Mouse (Mus musculus) embryonic facial prominence, embryonic 15.5 days (tissue): Measurements from ENCODE around the gene Ccdc34. TPM values are rescaled to one million over a fixed set of nuclear protein-coding genes. Genes with fewer than 3 reads are reported as not detected.

Experiments used
- ATAC-seq: fragments of 200-750 bp; cut with Nextera tagmentation; 2 replicates; pipeline ENCODE4 v1.8.0; 2017; ENCODE audit warnings: low read depth, moderate TSS enrichment; ENCODE audit not compliant: insufficient number of reproducible peaks, low FRiP score, low TSS enrichment
- H3K27ac ChIP-seq: fragments of 300-500 bp; sonication (generic); replicated peaks from 2 replicates; pipeline ENCODE4 v1.5.1; 2015; ENCODE audit warnings: mild to moderate bottlenecking, inconsistent platforms
- H3K27me3 ChIP-seq: fragments of 300-500 bp; sonication (generic); 2 replicates; pipeline ENCODE4 v1.6.1; 2015; ENCODE audit warnings: inconsistent platforms
- H3K36me3 ChIP-seq: fragments of 300-500 bp; sonication (generic); 2 replicates; pipeline ENCODE4 v1.6.1; 2015; ENCODE audit warnings: mild to moderate bottlenecking, inconsistent platforms
- H3K4me1 ChIP-seq: fragments of 300-500 bp; sonication (generic); 2 replicates; pipeline ENCODE4 v1.6.1; 2015; ENCODE audit warnings: inconsistent platforms
- H3K4me2 ChIP-seq: fragments of 300-500 bp; sonication (generic); replicated peaks from 2 replicates; pipeline ENCODE4 v1.6.1; 2015; ENCODE audit warnings: mild to moderate bottlenecking, inconsistent platforms
- H3K4me3 ChIP-seq: fragments of 300-500 bp; sonication (generic); replicated peaks from 2 replicates; pipeline ENCODE4 v1.5.1; 2015; ENCODE audit warnings: mild to moderate bottlenecking, inconsistent platforms
- H3K9ac ChIP-seq: fragments of 300-500 bp; sonication (generic); 2 replicates; pipeline ENCODE4 v1.6.1; 2015; ENCODE audit warnings: inconsistent platforms
- H3K9me3 ChIP-seq: fragments of 300-500 bp; sonication (generic); replicated peaks from 2 replicates; pipeline ENCODE4 v1.6.1; 2016; ENCODE audit warnings: inconsistent platforms
- WGBS: fragments of 180-500 bp; shearing (Covaris S2); methylation state at CpG from one replicate; pipeline ENCODE4 v1.1.7; 2015; 5-methylcytosine and 5-hydroxymethylcytosine counted together
- polyA plus RNA-seq: library from polyadenylated mRNA; unstranded; fragments of >200 nt; fragmentation: Nextera tagmentation; extraction: Ambion mirVana; gene quantifications from 2 replicates; pipeline ENCODE4 v1.2.1, GENCODE M21; 2015

The Ccdc34 gene
- polyA plus RNA-seq, 1 experiment from 2014 or later = 47.1 TPM

GRCm38 (mm10) chr2:110222793-110223192 is 205.2 kb downstream of the Ccdc34 start:
- 65% methylated on average over 2 of the region's 2 CpGs for WGBS

More at GRCm38 (mm10) chr2:110222793-110223192, 205.2 kb downstream of the Ccdc34 start:
- no peak for ATAC-seq
- H3K9me3 ChIP-seq = no peaks in the 10 kb centered on the region
- H3K4me3 ChIP-seq = no peak overlapping the region
- no peaks in the 10 kb centered on the region for H3K27me3 ChIP-seq
- H3K4me1 ChIP-seq = no peaks in the 10 kb centered on the region
- no peak overlapping the region for H3K27ac ChIP-seq
- no peak overlapping the region for H3K4me2 ChIP-seq
- no peaks in the 10 kb centered on the region for H3K36me3 ChIP-seq
- H3K9ac ChIP-seq = no peak overlapping the region

Other genes starting within 250 kb of the Ccdc34 start
- 57.4 and 64.4 TPM in 2 replicates for gene Lin7c, start 127.0 kb upstream of the Ccdc34 start, polyA plus RNA-seq
- 20.7 and 23.3 TPM in 2 replicates for gene Lgr4, start 100.2 kb upstream of the Ccdc34 start, polyA plus RNA-seq